Mouse (Mus musculus) lung, embryonic 15.5 days (tissue): ENCODE results near the gene Gm49395. TPM values are rescaled to one million over a fixed set of nuclear protein-coding genes. Genes with fewer than 3 reads are reported as not detected.

Source experiments
- ATAC-seq: fragments of 200-750 bp; cut with Nextera tagmentation; 2 replicates; pipeline ENCODE4 v1.8.0; 2017; ENCODE audit warnings: moderate number of reproducible peaks, borderline replicate concordance; ENCODE audit not compliant: low FRiP score, low TSS enrichment; ENCODE audit errors: extremely low read depth
- H3K27ac ChIP-seq: fragments of 300-500 bp; sonication (generic); 2 replicates; pipeline ENCODE4 v1.5.1; 2015; ENCODE audit warnings: moderate library complexity, mild to moderate bottlenecking, inconsistent platforms
- H3K27me3 ChIP-seq: fragments of 300-500 bp; sonication (generic); 2 replicates; pipeline ENCODE4 v1.6.1; 2015; ENCODE audit warnings: inconsistent platforms
- H3K36me3 ChIP-seq: fragments of 300-500 bp; sonication (generic); 2 replicates; pipeline ENCODE4 v1.6.1; 2015; ENCODE audit warnings: inconsistent platforms
- H3K4me1 ChIP-seq: fragments of 300-500 bp; sonication (generic); 2 replicates; pipeline ENCODE4 v1.6.1; 2015; ENCODE audit warnings: inconsistent platforms
- H3K4me2 ChIP-seq: fragments of 300-500 bp; sonication (generic); 2 replicates; pipeline ENCODE4 v1.6.1; 2015; ENCODE audit warnings: inconsistent platforms, mild to moderate bottlenecking, moderate library complexity
- H3K4me3 ChIP-seq: fragments of 300-500 bp; sonication (generic); 2 replicates; pipeline ENCODE4 v1.5.1; 2015; ENCODE audit warnings: mild to moderate bottlenecking, inconsistent platforms
- H3K9ac ChIP-seq: fragments of 300-500 bp; sonication (generic); 2 replicates; pipeline ENCODE4 v1.6.1; 2015; ENCODE audit warnings: inconsistent platforms
- H3K9me3 ChIP-seq: fragments of 300-500 bp; sonication (generic); 2 replicates; pipeline ENCODE4 v1.6.1; 2016; ENCODE audit warnings: inconsistent platforms
- WGBS: fragments of 180-500 bp; shearing (Covaris S2); methylation state at CpG from one replicate; pipeline ENCODE4 v1.1.7; 2015; 5-methylcytosine and 5-hydroxymethylcytosine counted together
- polyA plus RNA-seq: library from polyadenylated mRNA; unstranded; fragments of >200 nt; fragmentation: Nextera tagmentation; extraction: Ambion mirVana; gene quantifications from 2 replicates; pipeline ENCODE4 v1.2.1, GENCODE M21; 2015

The Gm49395 gene
- polyA plus RNA-seq, 1 experiment from 2014 or later = 7.6 TPM

DNA sequence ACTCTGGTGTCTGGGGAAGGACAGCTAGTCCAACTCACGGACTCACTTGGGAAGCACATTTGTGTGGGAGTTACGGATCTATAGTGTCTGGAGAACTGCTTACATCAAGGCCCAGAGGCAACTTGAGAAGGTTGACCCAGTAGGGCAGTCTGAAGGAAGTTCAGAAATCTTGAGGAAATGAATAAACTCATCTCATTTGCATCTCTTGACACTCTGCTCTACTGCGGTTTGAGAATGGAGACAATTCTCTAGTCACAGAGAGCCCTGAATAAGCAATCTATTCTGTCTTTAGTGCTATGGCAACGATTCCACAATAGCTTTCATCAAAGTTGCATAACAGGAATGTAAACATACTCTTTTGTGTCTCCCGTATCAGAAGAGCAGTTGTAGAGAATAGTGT lies 4.8 kb downstream of the Gm49395 start:
- H3K4me3 ChIP-seq = no peak overlapping the region
- ATAC-seq = no peak
- H3K4me1 ChIP-seq = peaks cover 27% of the 10 kb centered on the region
- no peak overlapping the region for H3K27ac ChIP-seq
- H3K36me3 ChIP-seq = no peaks in the 10 kb centered on the region
- no peak overlapping the region for H3K9ac ChIP-seq
- no peaks in the 10 kb centered on the region for H3K27me3 ChIP-seq
- WGBS = 49% methylated on average over 5 of the region's 5 CpGs
- H3K9me3 ChIP-seq = no peaks in the 10 kb centered on the region
- no peak overlapping the region for H3K4me2 ChIP-seq

DNA sequence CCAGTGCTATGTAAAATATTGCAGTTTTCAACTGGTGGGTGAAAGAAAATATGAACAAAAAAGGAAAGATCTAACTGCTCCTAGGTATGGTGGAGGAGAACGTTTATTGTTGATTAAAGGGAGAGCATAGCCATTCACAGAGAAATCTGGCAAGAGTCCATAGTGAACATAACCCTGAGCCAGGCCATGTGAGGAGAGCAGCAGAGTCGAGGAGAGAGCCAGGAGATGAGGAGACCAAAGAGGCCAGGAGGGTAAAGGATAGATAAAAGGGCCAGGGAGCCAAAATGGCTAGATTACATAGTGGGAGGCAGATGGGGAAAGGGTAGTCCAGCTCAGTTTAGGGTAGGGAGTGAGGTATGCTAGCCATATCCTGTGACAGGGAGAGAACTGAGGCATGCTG lies 5.5 kb downstream of the Gm49395 start:
- 29% methylated on average over 2 of the region's 2 CpGs for WGBS
- Histone ChIP-seq H3K4me1 (peaks cover 30% of the 10 kb centered on the region), H3K9me3 (no peaks in the 10 kb centered on the region), H3K36me3 (no peaks in the 10 kb centered on the region), H3K9ac (no peak overlapping the region), H3K4me2 (no peak overlapping the region), H3K27me3 (no peaks in the 10 kb centered on the region), H3K27ac (no peak overlapping the region), H3K4me3 (no peak overlapping the region)
- ATAC-seq = 0 out of 2 replicates have a peak, but pooled peaks have one; percentile 31

DNA sequence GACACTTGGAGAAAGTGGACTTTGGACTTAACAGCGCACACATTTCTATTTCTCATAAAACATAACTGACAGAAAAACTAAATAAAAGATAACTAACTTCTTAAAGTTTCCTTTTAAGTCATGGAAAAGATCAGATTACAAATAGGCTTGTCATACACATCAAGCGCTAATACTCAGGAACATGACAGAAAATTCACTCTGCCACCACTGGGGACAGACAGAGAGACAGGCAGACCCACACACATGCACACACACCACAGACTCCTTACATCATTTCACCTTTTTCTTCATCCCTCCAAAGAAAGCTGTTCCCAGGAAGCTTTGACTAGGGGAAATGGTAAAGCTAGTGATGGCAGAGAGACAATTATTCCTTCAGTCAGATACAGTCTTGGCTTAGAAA lies 6.3 kb downstream of the Gm49395 start:
- Histone ChIP-seq H3K4me1 (peaks cover 33% of the 10 kb centered on the region), H3K4me2 (no peak overlapping the region), H3K27ac (no peak overlapping the region), H3K9me3 (no peaks in the 10 kb centered on the region), H3K36me3 (no peaks in the 10 kb centered on the region), H3K27me3 (no peaks in the 10 kb centered on the region), H3K4me3 (no peak overlapping the region), H3K9ac (no peak overlapping the region)
- WGBS = 58% methylated on average over 2 of the region's 2 CpGs
- ATAC-seq = no peak

DNA sequence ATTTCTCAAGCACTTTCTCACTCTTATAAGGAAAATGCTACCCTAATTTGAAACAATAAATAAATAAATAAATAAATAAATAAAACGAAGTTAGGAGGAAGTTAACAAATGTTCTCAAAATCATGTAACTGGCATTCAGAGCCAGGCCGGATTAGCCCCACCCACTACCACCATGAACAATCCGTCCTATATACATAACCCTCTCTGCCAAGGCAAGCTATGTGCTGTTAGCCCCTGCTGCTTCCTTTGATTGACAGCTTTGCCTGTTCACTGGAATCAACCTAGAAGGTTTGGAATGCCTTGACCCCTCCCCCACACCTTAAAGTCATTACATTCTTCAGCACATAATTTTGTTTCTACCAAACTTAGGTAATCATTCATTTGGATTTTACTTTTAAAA lies 10.2 kb downstream of the Gm49395 start:
- peaks cover 34% of the 10 kb centered on the region for H3K4me1 ChIP-seq
- no peak overlapping the region for H3K4me3 ChIP-seq
- ATAC-seq = no peak
- no peak overlapping the region for H3K9ac ChIP-seq
- H3K36me3 ChIP-seq = peaks cover 14% of the 10 kb centered on the region
- no peak overlapping the region for H3K27ac ChIP-seq
- no peaks in the 10 kb centered on the region for H3K27me3 ChIP-seq
- no peak overlapping the region for H3K4me2 ChIP-seq
- no peaks in the 10 kb centered on the region for H3K9me3 ChIP-seq
- 66% methylated on average over 3 of the region's 3 CpGs for WGBS

DNA sequence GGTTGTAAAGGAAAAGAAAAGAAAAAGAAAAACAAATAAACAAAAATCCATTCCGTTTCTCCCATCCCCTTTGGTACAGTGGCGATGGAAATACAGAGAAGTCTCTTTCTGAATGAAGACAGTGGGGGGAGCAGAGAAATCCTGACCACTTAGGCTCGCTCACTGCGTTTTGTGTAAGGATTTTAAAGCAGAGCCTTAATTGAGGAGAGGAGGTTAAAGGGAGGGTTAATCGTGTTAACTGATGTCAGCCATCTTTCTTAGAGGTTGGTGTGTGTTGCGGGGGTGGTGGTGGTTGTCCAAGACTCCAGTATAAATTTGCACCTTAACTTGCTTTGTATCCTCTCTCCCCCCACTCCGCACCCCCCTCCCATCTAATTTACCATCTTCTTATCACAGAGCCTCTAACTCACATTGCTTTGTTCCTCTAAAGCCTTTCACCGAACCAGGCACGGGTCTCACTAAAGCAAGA lies 10.7 kb downstream of the Gm49395 start:
- Histone ChIP-seq H3K27ac (peak overlapping the region; percentile 88), H3K36me3 (peaks cover 15% of the 10 kb centered on the region), H3K27me3 (no peaks in the 10 kb centered on the region), H3K9ac (peak overlapping the region; percentile 75), H3K4me1 (peaks cover 32% of the 10 kb centered on the region), H3K4me3 (peak overlapping the region; percentile 65), H3K9me3 (no peaks in the 10 kb centered on the region), H3K4me2 (peak overlapping the region; percentile 94)
- WGBS = 39% methylated on average over 9 of the region's 9 CpGs
- no peak for ATAC-seq

DNA sequence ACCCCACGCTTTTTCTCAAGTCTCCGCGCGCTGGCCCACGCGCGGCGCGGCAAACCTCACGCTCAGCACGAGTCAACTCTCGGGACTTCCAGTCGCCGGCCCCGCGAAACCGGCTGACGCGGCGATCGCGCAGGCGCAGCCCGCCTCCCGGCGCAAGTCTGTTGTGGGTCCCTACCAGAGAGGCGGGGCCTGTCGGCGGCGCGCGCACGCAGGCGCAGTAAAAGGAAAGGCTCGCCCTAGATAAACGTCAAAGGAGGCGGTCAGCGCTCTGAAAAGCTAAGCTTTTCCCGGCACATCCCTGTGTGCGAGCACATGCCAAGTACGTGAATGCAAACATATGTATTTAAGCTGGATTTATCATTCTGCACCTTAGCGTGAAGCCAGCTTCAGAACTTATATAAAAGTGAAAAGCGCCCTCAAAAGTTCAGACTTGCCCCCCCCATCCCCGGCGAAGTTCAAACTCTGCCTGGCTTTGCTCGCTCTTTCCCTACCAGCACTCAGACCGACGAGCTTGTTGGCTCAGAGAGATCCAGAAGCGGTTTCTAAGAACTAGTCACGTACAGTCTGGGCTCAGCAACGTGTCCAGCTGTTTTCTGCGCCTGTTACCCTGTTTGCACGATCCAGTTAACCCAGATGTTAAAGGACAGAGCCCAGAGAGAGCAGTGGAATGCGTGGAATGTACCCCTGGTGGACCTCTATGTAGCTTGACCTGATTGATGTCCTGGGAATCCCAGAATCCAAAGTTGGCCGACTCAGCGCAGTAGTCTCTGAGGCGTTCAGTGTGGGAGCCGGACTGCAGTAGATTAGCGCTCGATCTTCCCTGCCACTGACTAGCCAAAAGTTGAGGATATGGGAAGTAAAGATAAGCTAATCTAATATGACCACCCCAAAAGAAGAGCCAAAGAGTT lies 11.4 kb downstream of the Gm49395 start, which contains the start of gene Pelo:
TSS of gene Pelo (minus strand) at position 118 of the 908 bp plus-strand sequence.
- peak within 1 kb of the TSS; percentile 75 for H3K9ac ChIP-seq
- under 1% methylated on average over 60 of the region's 60 CpGs for WGBS
- H3K36me3 ChIP-seq = peaks cover 15% of the 10 kb centered on the region
- peaks cover 35% of the 10 kb centered on the region for H3K4me1 ChIP-seq
- H3K4me2 ChIP-seq = peak within 1 kb of the TSS; percentile 94
- ATAC-seq = peak; percentile 94
- no peaks in the 10 kb centered on the region for H3K9me3 ChIP-seq
- H3K27ac ChIP-seq = peak within 1 kb of the TSS; percentile 88
- peak within 1 kb of the TSS; percentile 65 for H3K4me3 ChIP-seq
- no peaks in the 10 kb centered on the region for H3K27me3 ChIP-seq

DNA sequence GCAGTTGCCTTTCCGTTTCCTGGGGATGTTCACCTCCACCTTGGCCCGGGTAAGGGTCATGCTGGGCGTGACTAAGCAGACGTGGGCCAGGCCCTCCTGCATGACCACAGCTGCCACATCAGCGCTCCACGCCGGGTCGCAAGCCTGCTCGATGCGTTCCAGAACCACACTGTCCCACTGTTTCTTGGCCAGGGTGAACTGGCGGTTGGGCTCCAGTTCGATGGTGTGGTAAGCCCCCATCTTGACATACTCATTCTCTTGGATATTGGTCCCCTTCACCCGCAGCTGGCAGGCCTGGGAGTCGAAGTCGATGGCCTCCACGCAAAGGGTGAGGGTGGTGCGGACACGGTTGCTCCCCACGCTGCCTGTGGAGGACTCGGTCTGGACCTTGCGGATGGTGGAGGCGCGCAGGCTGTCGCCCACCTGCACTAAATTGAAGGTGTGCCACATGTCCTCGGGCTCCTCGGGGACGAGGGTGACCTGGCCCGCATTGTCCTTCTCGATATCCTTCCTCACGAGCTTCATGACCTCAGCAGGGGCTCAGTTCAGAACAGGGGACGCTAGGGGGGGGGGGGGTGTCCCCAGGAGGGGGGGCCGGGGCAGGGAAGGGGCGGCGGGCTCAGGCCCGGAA lies 12.2 kb downstream of the Gm49395 start:
- Histone ChIP-seq H3K4me3 (peak overlapping the region; percentile 65), H3K27ac (peak overlapping the region; percentile 88), H3K4me1 (peaks cover 35% of the 10 kb centered on the region), H3K36me3 (peaks cover 15% of the 10 kb centered on the region), H3K9ac (peak overlapping the region; percentile 75), H3K9me3 (no peaks in the 10 kb centered on the region), H3K27me3 (no peaks in the 10 kb centered on the region), H3K4me2 (peak overlapping the region; percentile 94)
- WGBS = 5% methylated on average over 35 of the region's 35 CpGs
- ATAC-seq = peak; percentile 30

DNA sequence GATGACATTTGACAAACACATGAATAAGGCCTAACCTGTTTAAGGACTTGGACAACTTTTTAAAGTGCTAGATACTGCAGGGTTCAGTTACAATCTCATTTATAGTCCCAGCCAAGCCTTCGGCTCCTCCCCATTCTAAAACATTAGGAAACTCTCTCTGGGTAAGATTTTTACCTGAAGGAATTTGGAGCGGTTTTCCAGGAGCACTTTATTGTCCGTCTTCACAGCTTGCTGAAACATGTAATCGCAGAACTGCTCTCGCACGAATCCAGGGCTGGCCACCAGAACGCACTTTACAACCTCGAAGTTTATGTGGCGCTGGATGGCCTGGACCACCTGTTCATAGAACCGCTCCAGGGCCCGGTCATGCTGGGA lies 12.7 kb downstream of the Gm49395 start:
- Histone ChIP-seq H3K4me3 (peak overlapping the region; percentile 65), H3K27ac (0 out of 2 replicates have a peak overlapping the region, but pooled peaks have one; percentile 88), H3K27me3 (no peaks in the 10 kb centered on the region), H3K9me3 (no peaks in the 10 kb centered on the region), H3K36me3 (peaks cover 15% of the 10 kb centered on the region), H3K9ac (peak overlapping the region; percentile 75), H3K4me1 (peaks cover 35% of the 10 kb centered on the region), H3K4me2 (peak overlapping the region; percentile 94)
- ATAC-seq = no peak
- 54% methylated on average over 11 of the region's 11 CpGs for WGBS

DNA sequence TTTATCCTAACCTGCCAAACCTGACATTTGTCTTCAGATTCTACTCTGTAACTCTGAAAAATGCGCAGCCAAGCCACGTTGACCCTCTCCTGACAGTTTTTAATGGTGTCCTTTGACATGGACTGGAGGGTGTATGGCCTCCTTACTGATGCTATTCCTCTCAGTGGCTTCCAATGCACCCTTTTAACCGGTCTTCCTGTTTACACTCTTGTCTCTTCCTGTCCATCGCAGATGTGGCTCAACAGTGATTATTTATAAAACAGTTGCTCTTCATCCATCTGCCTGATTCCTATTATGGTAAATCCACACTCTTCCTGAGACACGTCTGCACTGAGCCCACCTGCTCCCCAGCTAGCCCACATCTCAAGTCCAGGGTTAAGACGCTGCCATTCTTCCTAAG lies 15.7 kb downstream of the Gm49395 start:
- no peak overlapping the region for H3K9ac ChIP-seq
- H3K27ac ChIP-seq = no peak overlapping the region
- H3K9me3 ChIP-seq = no peaks in the 10 kb centered on the region
- peaks cover 17% of the 10 kb centered on the region for H3K36me3 ChIP-seq
- H3K4me1 ChIP-seq = peaks cover 25% of the 10 kb centered on the region
- H3K27me3 ChIP-seq = no peaks in the 10 kb centered on the region
- H3K4me2 ChIP-seq = no peak overlapping the region
- 61% methylated on average over 6 of the region's 6 CpGs for WGBS
- no peak for ATAC-seq
- H3K4me3 ChIP-seq = no peak overlapping the region

DNA sequence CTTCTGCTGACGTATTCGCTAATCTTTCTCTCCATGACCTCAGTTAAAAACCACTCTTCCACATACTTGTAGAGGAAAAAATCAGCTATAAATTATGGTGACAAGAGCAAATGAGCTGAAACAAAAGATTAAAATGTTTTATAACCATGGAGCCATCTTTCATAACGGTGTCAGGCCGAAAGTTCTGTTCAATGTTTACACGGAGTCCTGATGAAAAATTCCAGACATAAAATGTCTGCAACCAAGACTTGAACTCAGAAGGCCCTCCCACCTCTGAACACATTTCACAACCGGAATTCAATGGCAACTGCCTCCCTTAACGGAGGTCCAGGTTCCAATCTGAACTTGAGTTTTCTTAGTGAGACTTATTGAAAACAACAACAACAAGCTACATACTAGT lies 19.4 kb downstream of the Gm49395 start:
- WGBS = 61% methylated on average over 7 of the region's 7 CpGs
- H3K9ac ChIP-seq = no peak overlapping the region
- no peak overlapping the region for H3K4me2 ChIP-seq
- H3K36me3 ChIP-seq = peaks cover 8% of the 10 kb centered on the region; the same call in 1 of the 2 replicates
- H3K27ac ChIP-seq = no peak overlapping the region
- no peak for ATAC-seq
- no peaks in the 10 kb centered on the region for H3K9me3 ChIP-seq
- H3K27me3 ChIP-seq = no peaks in the 10 kb centered on the region
- peaks cover 30% of the 10 kb centered on the region for H3K4me1 ChIP-seq
- H3K4me3 ChIP-seq = no peak overlapping the region

DNA sequence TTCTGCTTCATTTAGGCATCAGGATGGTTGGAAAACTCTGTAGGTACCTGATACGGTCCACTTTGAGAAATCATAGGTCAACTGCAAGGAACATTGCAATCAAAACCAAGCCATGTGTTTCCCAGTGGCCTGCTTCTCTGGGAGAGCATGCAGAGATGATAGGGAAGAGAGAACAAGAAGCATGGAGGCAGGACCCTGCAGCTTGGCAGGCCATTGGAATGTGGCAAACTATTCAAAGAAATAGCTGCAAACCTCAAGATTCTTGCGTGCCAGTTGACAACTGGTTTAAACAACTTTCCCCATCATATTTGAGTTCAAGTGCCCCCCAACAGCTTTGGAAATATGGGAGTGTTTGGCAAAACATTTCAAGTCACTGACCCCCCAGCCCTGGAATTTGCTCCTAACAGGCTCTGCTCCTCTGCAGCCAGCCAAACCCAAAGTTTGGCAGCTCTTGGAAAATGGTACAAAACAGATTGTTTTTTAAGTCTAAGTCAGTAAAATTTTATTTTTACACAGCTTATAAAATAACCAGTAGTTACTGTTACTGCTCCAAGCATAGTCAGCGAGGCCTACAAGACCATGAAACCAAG lies 21.6 kb downstream of the Gm49395 start:
- WGBS = 59% methylated on average over 3 of the region's 3 CpGs
- 0 out of 2 replicates have a peak, but pooled peaks cover 2% of the 10 kb centered on the region for H3K36me3 ChIP-seq
- no peak overlapping the region for H3K4me3 ChIP-seq
- H3K4me2 ChIP-seq = no peak overlapping the region
- H3K9me3 ChIP-seq = no peaks in the 10 kb centered on the region
- H3K27ac ChIP-seq = 0 out of 2 replicates have a peak overlapping the region, but pooled peaks have one; percentile 15
- peaks cover 25% of the 10 kb centered on the region; the same call in 1 of the 2 replicates for H3K4me1 ChIP-seq
- no peak for ATAC-seq
- H3K27me3 ChIP-seq = no peaks in the 10 kb centered on the region
- no peak overlapping the region for H3K9ac ChIP-seq
